Mouse (Mus musculus): ENCODE measurements around the gene Mmp25.

GRCm38 (mm10) chr17:23617087-23617486 lies 28.0 kb downstream of the Mmp25 start:
- TF ChIP-seq CTCF (IDR thresholded peaks at IDR 0.05; ENCODE audit: control insufficient read depth, insufficient read depth, low read length): no peak
- no peak for TF ChIP-seq POLR2A (IDR thresholded peaks at IDR 0.05; ENCODE audit: borderline replicate concordance, control insufficient read depth, low read depth, low read length)
